Mouse (Mus musculus) brain, embryonic 14.5 days (tissue): ENCODE results near the gene Gm5129. TPM values are rescaled to one million over a fixed set of nuclear protein-coding genes. Genes with fewer than 3 reads are reported as not detected.
"Not testable (repeated sequence)": the region's sequence is repeated elsewhere in the genome, so short reads cannot be mapped to it uniquely, and the experiment has no call there.

Experiments used
- DNase-seq: peaks from one replicate; pipeline ENCODE4 v3.0.0-alpha.2; 2011; ENCODE audit warnings: low read depth
- CTCF ChIP-seq: fragments of 200-500 bp; IDR thresholded peaks from 2 replicates; pipeline ENCODE4 v1.5.1; 2012; ENCODE audit warnings: inconsistent platforms, mild to moderate bottlenecking, moderate library complexity, borderline replicate concordance; ENCODE audit not compliant: insufficient read depth, insufficient read length; ENCODE audit errors: extremely low read depth
- POLR2A ChIP-seq: fragments of 200-500 bp; IDR thresholded peaks from 2 replicates; pipeline ENCODE4 v1.6.1; 2012; ENCODE audit warnings: mild to moderate bottlenecking, inconsistent platforms, borderline replicate concordance; ENCODE audit not compliant: poor library complexity, insufficient read depth, insufficient read length, severe bottlenecking; ENCODE audit errors: extremely low read depth
- polyA plus RNA-seq: library from polyadenylated mRNA; depleted of rRNA; stranded (reverse); fragments of >200 nt; gene quantifications from 2 replicates; pipeline ENCODE4 v1.2.3, GENCODE M21; 2012; rRNA removed

Gene Gm5129
- 0.93 TPM in 1 of 2 replicates, not detected in the other for polyA plus RNA-seq

DNA sequence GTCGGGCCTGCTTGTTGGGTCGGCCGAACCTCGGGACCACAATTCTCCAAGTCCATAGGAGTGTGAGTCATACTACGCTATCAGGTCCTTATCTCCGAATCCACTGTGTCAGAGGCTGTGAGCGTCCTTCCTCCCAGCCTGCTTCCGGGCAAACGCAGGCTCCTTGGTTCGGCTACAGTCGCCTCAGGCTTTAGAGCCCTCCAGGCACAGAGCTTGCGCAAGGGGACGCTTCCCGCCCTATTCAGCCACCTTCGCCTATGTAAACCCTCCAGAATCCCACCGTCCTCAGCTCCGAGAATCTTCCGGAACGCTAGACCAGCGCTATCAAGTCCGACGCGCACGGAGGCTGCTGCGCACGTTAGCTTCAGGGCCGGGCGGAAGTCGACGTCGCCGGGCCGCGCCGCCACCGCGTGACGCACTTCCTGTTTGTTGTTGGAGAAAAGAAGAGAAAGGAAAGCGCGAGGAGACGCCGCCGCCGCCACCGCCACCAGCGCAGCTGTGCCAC is at the start of gene Gm5129, which contains the start of gene Dnajb6:
TSS of gene Gm5129 (minus strand) at position 380 of the 505 bp plus-strand sequence.
TSS of gene Dnajb6 (plus strand) at position 132 of the 505 bp plus-strand sequence.
- DNase-seq: peak; percentile 99
- no peak for TF ChIP-seq CTCF
- TF ChIP-seq POLR2A: peak; percentile 23

DNA sequence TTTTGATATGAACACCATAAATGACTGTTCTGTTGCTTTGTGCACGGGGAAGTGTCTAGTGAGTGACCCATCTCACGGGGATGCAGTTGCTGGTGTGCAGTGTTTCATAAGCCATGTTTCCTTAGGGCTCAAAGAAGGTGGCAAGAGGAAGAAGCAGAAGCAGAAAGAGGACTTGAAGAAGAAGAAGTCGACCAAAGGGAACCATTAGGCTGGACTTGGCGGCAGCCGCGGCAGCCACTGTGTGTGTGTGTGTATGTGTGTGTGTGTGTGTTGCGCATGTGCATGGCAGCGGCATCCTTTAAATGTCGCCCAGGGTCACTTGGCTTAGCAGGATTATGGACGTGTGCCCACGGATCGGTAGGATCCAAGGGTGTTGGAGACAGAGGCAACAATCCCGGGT is 49.2 kb upstream of the Gm5129 start:
- DNase-seq: not testable (repeated sequence)

DNA sequence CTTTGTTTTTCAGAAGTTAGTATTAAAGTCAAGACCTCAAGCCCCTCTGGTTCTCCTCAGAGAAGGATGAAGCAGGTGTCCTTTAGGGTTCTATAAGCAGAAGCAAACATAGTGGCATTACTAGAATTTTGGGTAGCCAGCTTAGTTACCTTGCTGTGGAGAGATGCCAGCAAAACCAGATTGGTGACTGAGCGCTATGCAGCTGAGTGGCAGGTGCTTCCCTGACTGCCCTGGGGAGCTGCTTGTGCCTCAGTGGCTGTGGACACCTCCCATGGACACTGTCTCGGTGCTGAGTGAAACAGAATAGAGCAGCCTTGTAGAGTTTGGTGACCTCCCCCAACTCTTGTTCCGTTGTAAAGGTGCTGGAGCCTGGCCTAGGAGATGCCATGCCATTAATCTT is 46.5 kb upstream of the Gm5129 start:
- no peak for DNase-seq
- TF ChIP-seq POLR2A (no peak), CTCF (no peak)

DNA sequence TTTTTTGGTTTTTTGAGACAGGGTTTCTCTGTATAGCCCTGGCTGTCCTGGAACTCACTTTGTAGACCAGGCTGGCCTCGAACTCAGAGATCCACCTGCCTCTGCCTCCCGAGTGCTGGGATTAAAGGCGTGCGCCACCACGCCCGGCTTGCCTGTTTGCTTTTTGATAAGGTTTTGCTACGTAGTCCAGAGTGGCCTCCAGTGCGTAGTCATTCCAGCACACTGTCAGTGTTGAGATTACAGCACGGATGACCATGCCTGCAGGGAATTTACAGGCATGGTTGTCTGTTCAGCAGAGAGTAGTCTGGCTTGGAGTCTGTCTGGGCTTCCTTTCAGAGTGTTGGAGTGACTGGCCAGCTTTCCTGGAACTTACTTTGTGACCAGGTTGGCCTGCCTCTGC is 44.0 kb upstream of the Gm5129 start:
- DNase-seq: not testable (repeated sequence)

DNA sequence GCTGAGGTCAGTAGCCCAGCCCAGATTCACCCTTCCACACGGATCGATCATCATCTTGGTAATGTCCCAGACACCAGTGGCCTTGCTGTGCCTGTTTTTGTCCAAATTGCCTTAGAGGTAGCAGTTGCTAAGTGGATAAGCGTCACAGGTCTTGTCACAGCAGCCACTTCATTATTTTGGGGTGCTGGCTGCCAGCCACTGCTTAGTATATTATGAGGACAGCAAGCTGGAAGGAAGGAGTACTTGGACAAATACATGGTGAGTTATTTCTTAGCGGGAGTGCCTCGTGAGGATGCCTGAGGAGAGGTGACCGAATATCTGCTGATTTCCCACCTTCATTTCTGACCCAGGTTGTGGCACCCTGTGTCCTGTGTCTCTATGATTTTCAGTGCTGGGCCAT is 42.3 kb upstream of the Gm5129 start:
- TF ChIP-seq POLR2A (no peak), CTCF (no peak)
- no peak for DNase-seq

DNA sequence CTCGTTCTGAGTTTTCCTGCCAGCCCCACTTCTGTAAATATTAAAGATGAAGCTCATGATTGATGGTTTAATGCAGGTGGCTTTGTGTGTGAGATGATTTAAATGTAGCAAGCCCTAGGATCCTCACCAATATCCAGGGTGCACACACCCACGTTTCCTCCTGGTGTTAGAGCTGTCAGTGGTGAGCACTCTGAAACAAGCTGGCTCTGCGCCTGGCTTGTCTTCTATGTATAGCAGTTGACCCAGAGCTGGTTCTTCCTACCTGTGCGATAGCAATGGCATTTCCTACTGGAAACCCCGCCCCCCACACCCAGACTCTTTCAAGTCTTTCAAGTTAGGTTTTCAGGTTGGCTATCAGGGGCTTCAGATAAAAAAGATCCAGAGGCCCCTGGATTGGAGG is 39.7 kb upstream of the Gm5129 start:
- DNase-seq: no peak
- TF ChIP-seq POLR2A: no peak
- TF ChIP-seq CTCF: no peak

DNA sequence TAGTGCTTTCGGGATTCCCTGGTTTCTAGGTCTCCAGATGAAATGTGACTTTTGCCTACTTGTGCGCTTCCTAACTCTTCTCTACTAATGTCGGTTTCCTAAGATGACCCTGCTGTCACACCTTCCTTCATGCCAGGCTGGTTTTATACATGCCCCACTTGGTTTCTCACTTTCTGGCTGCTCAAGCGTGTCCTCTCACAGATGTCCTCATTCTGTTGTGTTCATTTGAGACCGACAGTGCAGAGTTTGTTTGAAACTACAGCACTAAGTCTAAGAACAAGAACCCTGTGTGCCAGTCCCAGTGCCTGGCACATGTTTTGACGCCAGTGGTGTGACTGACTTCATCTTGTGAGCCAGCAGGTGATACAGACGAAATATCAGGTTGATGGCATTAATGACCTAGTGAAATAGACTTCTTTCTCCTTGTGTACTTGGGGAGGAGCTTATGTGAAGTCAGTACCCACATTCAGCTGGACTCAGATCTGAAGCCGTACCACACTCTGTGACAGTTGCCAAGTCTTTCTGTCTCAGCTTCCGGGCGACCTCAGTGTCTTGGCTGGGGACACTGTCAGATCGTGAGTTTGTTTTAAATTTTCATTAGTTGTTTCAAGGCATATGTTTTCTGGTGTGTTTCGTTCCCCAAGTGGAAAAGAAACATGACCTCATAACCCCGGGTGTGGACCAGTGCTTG is 37.9 kb upstream of the Gm5129 start:
- TF ChIP-seq POLR2A (no peak), CTCF (no peak)
- peak; percentile 40 for DNase-seq

DNA sequence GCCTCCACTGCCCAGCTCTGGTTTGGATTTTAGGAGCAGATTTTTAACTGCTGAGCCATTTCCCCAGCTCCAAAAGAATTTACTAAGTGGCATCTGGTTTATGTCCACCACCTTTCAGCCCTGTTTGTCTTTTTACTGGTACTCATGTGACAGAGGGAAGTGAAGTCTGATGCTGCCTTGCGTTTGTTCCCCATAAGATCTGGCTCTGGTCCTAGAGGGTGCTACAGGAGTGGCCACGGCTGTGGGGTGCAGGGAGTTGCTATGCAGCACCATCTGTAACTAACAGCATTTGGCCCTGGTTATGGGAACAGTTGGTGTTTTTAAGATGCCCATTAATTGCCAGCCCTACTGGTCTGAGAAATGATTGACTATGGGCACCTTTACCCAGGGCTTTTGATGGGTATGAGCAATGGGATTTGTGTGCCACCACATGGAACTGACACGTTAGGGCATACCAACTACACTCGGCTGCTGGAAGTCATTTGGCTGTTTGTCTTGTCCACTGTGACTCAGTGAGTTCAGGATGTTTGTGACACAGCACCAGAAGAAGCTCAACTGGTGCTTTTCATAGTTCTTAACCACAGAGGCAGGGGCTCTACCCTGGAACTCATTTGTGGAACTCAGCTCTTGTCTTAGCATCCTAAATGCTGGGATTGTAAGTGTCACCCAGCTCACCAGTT is 37.1 kb upstream of the Gm5129 start:
- peak; percentile 65 for DNase-seq
- TF ChIP-seq CTCF: no peak
- TF ChIP-seq POLR2A: no peak

DNA sequence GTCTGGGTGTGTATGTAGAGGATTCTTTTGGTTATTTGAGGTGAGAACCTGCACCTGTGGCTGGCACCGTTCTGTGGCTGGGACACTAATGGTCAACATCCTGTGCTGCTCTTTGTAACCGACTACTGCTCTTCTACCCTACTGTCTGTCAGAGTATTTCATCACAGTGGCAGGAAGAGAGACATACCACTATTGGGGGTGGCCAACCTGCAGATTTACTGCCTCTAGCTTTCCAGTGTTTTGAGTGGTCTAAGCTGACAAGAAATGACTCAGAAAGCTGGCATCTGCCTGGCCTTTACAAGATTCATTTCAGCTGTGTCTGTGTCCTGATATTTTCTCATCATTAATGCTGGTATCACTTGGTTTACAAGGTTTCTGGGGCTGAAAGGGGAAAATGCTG is 36.3 kb upstream of the Gm5129 start:
- TF ChIP-seq CTCF: no peak
- TF ChIP-seq POLR2A: no peak
- DNase-seq: no peak

DNA sequence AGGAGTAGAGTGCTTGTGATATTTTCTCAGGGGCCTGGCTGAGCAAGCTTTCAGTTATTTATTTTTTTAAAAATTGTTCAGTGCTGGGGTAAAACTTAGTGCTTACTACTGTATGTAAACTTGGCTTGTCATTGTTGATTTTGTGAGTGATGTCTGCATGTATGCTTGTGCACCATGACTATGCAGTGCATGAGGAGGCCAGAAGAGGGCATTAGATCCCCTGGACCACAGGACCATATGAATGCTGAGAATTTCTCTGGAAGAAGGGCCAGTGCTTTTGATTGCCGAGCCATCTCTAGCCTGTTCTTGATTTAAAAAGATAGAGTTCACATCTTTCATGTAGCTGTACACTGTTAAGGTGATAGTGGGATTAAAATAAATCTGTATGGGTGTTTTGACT is 35.2 kb upstream of the Gm5129 start:
- TF ChIP-seq CTCF (peak; percentile 30; the same call in 1 of the 2 replicates), POLR2A (no peak)
- peak; percentile 6 for DNase-seq

DNA sequence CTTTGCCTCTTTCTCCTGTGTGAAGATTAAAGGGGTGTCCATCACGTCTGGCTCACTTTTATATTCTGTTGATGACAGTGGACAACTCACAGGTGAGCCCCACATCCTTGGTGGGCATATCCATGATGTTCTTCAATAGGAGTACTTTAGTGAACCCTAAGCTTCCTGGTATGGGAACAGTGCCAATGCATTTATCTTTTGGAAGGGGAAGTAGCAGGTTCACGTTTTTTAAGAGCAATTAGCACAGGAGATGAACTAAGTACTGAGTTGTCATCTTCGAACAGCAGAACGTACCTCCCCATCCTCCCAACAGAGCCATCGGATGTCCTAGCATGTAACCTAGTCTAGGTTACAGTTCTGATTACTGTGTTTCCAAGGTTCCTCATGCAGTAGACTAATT is 23.6 kb upstream of the Gm5129 start:
- TF ChIP-seq CTCF: no peak
- no peak for TF ChIP-seq POLR2A
- DNase-seq: no peak

DNA sequence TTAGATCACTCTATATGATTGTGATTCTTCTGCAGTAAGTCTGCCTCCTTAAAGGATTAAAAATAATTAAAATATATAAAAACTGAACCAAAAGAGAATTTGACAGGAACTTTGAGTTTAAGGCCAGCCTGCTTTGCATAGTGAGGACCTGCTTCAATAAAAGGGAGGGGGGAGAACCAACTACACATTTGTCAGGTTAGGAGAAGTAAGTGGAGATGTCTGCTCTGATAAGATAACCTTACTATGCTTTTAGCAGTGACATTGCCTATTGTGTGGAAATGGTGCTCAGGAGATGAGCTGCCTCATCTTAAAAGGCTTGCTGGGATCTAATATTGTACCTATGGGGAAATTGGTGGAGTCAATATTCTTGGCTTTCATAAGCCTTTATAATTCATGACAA is 17.2 kb upstream of the Gm5129 start:
- no peak for DNase-seq
- TF ChIP-seq CTCF (no peak), POLR2A (no peak)
